Comparison of ENCODE assay signal across 26 mouse cellular contexts in genomic region chr8:110881741-110882310, GRCm38 (mm10). TPM values are rescaled to one million over a fixed set of nuclear protein-coding genes. Genes with fewer than 3 reads are reported as not detected.
DNase-seq lines count a peak whose midpoint lies in the region; ATAC-seq lines count a peak whose summit lies in the region.
"Had no signal": no experiment of that assay in that cellular context is flagged by ENCODE, and none has a peak within 500 bp of the region (broad histone marks: within the 10 kb centered on the region; RNA-seq: fewer than 3 reads in every experiment).

No protein-coding gene starts in this region.

- H3K4me1 ChIP-seq in forebrain, embryonic 14.5 days (ENCODE audit: control insufficient read depth, insufficient read depth, low read length): no peaks in the 10 kb centered on the region
- H3K4me1 ChIP-seq in forebrain, embryonic 12.5 days: no peaks in the 10 kb centered on the region
- H3K4me1 ChIP-seq: embryonic facial prominence, embryonic 13.5 days; limb, embryonic 12.5 days; midbrain, embryonic 15.5 days; stomach, embryonic 15.5 days had no signal

- 93% methylated on average over 10 of the region's 10 CpGs for WGBS in forebrain, embryonic 14.5 days
- 95% methylated on average over 10 of the region's 10 CpGs for WGBS in forebrain, embryonic 12.5 days

- H3K27ac ChIP-seq in forebrain, embryonic 14.5 days (ENCODE audit: low read depth, low read length): no peak overlapping the region
- no peak overlapping the region for H3K27ac ChIP-seq in forebrain, embryonic 12.5 days
- H3K27ac ChIP-seq: embryonic facial prominence, embryonic 13.5 days; hindbrain, embryonic 14.5 days; limb, embryonic 12.5 days; liver, embryonic 12.5 days; midbrain, embryonic 15.5 days; stomach, embryonic 15.5 days had no signal

- H3K4me2 ChIP-seq in forebrain, embryonic 14.5 days (ENCODE audit: low read length): no peak overlapping the region
- no peak overlapping the region for H3K4me2 ChIP-seq in forebrain, embryonic 12.5 days
- H3K4me2 ChIP-seq: embryonic facial prominence, embryonic 13.5 days; hindbrain, embryonic 14.5 days; limb, embryonic 12.5 days; liver, embryonic 12.5 days; lung, embryonic 14.5 days; midbrain, embryonic 15.5 days; stomach, embryonic 15.5 days had no signal

- no peaks in the 10 kb centered on the region for H3K27me3 ChIP-seq in forebrain, embryonic 14.5 days (replicated peaks; ENCODE audit: control insufficient read depth, insufficient read depth, low read length)
- H3K27me3 ChIP-seq in forebrain, embryonic 12.5 days: no peaks in the 10 kb centered on the region
- H3K27me3 ChIP-seq: embryonic facial prominence, embryonic 13.5 days; limb, embryonic 12.5 days; liver, embryonic 12.5 days; midbrain, embryonic 15.5 days; Patski; stomach, embryonic 15.5 days had no signal

- no peak for ATAC-seq in forebrain, embryonic 14.5 days
- no peak for ATAC-seq in forebrain, embryonic 12.5 days (ENCODE audit: low FRiP score)
- ATAC-seq: CD4-positive, CD25-positive, alpha-beta regulatory T cell, adult 4 months; forebrain, embryonic 16.5 days; liver, embryonic 12.5 days; midbrain, embryonic 15.5 days; Patski had no signal

- H3K9ac ChIP-seq in forebrain, embryonic 14.5 days (ENCODE audit: low read length): no peak overlapping the region
- H3K9ac ChIP-seq in forebrain, embryonic 12.5 days: no peak overlapping the region
- H3K9ac ChIP-seq: embryonic facial prominence, embryonic 13.5 days; hindbrain, embryonic 14.5 days; limb, embryonic 12.5 days; liver, embryonic 12.5 days; lung, embryonic 14.5 days; midbrain, embryonic 15.5 days; stomach, embryonic 15.5 days had no signal

- intact Hi-C loops in left cerebral cortex, postnatal 25 days (cut with DNase I): no loop called here

- H3K4me3 ChIP-seq in forebrain, embryonic 14.5 days (ENCODE audit: low read depth, low read length): no peak overlapping the region
- no peak overlapping the region for H3K4me3 ChIP-seq in forebrain, embryonic 12.5 days (replicated peaks)
- H3K4me3 ChIP-seq: embryonic facial prominence, embryonic 13.5 days; limb, embryonic 12.5 days; liver, embryonic 12.5 days; midbrain, embryonic 15.5 days; myocyte; stomach, embryonic 15.5 days had no signal

- H3K9me3 ChIP-seq in forebrain, embryonic 14.5 days (replicated peaks; ENCODE audit: control insufficient read depth, low read length): no peaks in the 10 kb centered on the region
- no peaks in the 10 kb centered on the region for H3K9me3 ChIP-seq in forebrain, embryonic 12.5 days
- H3K9me3 ChIP-seq: embryonic facial prominence, embryonic 13.5 days; limb, embryonic 12.5 days; liver, embryonic 12.5 days; midbrain, embryonic 15.5 days; stomach, embryonic 15.5 days had no signal

- H3K36me3 ChIP-seq in forebrain, embryonic 14.5 days (ENCODE audit: control insufficient read depth, insufficient read depth, low read length): peaks cover 75% of the 10 kb centered on the region
- peaks cover 83% of the 10 kb centered on the region for H3K36me3 ChIP-seq in forebrain, embryonic 12.5 days (replicated peaks)

- DNase-seq in forebrain, embryonic 14.5 days (ENCODE audit: low spot score): peak; percentile 1
- DNase-seq in left cerebral cortex, postnatal 25 days (ENCODE audit: low spot score in 2 of 2): peak; percentile 19 to 78
- DNase-seq in left cerebral cortex, adult 11 months (ENCODE audit: low spot score): no peak
- peak; percentile 93 for DNase-seq in cerebellum, adult 11-12 months
- peak; percentile 65 to 86 for DNase-seq in cerebellum, postnatal 14 days
- no peak for DNase-seq in gastrocnemius, adult 8-10 months (ENCODE audit: low spot score in 2 of 2)
- no peak for DNase-seq in embryo, embryonic 11 days
- DNase-seq: adrenal gland, postnatal 14 days; gastrocnemius, postnatal 10 days; heart, adult 18-20 months; heart, postnatal 36 days; kidney, adult 8-10 months; kidney, postnatal 36 days; lung, embryonic 14.5 days; lung, postnatal 36 days had no signal

RNA-seq across cellular contexts. Expression of gene Fuk, which starts 20.5 kb away (rescaled TPM):
- 5.5 and 5.7 TPM in 2 replicates for polyA plus RNA-seq in forebrain, embryonic 14.5 days (2014; fragmentation: Nextera tagmentation; extraction: Ambion mirVana)
- polyA plus RNA-seq in forebrain, embryonic 12.5 days (2016; fragmentation: Nextera tagmentation; extraction: Ambion mirVana): 13.2 and 14.4 TPM in 2 replicates
- total RNA-seq in left cerebral cortex, postnatal 25 days (2021): 10 to 100 TPM; 15.9 to 19.0 TPM
- 1 to 10 TPM; 3.6 to 4.5 (median 4.0) TPM for total RNA-seq in gastrocnemius, adult 8-10 months (2022)

RNA-seq across cellular contexts. Expression of gene Sf3b3, which starts 35.2 kb away (rescaled TPM):
- polyA plus RNA-seq in forebrain, embryonic 14.5 days (2014; fragmentation: Nextera tagmentation; extraction: Ambion mirVana): 98.5 and 111 TPM in 2 replicates
- polyA plus RNA-seq in forebrain, embryonic 12.5 days (2016; fragmentation: Nextera tagmentation; extraction: Ambion mirVana): 187 and 189 TPM in 2 replicates
- total RNA-seq in left cerebral cortex, postnatal 25 days (2021): 10 to 100 TPM; 61.5 to 61.7 TPM
- total RNA-seq in gastrocnemius, adult 8-10 months (2022): 10 to 100 TPM; 14.1 to 19.3 (median 14.3) TPM

RNA-seq across cellular contexts. Expression of gene Cog4, which starts 35.4 kb away (rescaled TPM):
- 56.1 and 61.5 TPM in 2 replicates for polyA plus RNA-seq in forebrain, embryonic 14.5 days (2014; fragmentation: Nextera tagmentation; extraction: Ambion mirVana)
- 64.5 and 73.6 TPM in 2 replicates for polyA plus RNA-seq in forebrain, embryonic 12.5 days (2016; fragmentation: Nextera tagmentation; extraction: Ambion mirVana)
- total RNA-seq in left cerebral cortex, postnatal 25 days (2021): 10 to 100 TPM; 55.8 to 56.3 TPM
- total RNA-seq in gastrocnemius, adult 8-10 months (2022): 10 to 100 TPM; 61.0 to 68.2 (median 64.3) TPM

RNA-seq across cellular contexts. Expression of gene St3gal2, which starts 37.9 kb away (rescaled TPM):
- polyA plus RNA-seq in forebrain, embryonic 14.5 days (2014; fragmentation: Nextera tagmentation; extraction: Ambion mirVana): 12.5 and 16.1 TPM in 2 replicates
- 26.2 and 27.2 TPM in 2 replicates for polyA plus RNA-seq in forebrain, embryonic 12.5 days (2016; fragmentation: Nextera tagmentation; extraction: Ambion mirVana)
- 10 to 100 TPM; 86.2 to 88.7 TPM for total RNA-seq in left cerebral cortex, postnatal 25 days (2021)
- total RNA-seq in gastrocnemius, adult 8-10 months (2022): 10 to 100 TPM; 45.0 to 59.2 (median 50.7) TPM

Comparison
In these comparisons a context has a peak if more than half of its experiments do, and no peak if none do; other contexts are left out.
1. DNase-seq: peak in forebrain, embryonic 14.5 days (single experiment), left cerebral cortex, postnatal 25 days (2 of 2), cerebellum, adult 11-12 months (single experiment) and cerebellum, postnatal 14 days (2 of 2); none in left cerebral cortex, adult 11 months (single experiment), gastrocnemius, adult 8-10 months (0 of 2) and embryo, embryonic 11 days (single experiment).